Mouse (Mus musculus): ENCODE measurements around the gene Ccdc9b. TPM values are rescaled to one million over a fixed set of nuclear protein-coding genes. Genes with fewer than 3 reads are reported as not detected.

Gene Ccdc9b
- polyA plus RNA-seq, 1 experiment from 2014 or later = 0.59 TPM

GRCm38 (mm10) chr2:118706436-118706835, 56.0 kb downstream of the Ccdc9b start:
- Histone ChIP-seq H3K4me3 (replicated peaks; ENCODE audit: low read depth, low read length) (no peak overlapping the region), H3K9ac (replicated peaks; ENCODE audit: low read length) (no peak overlapping the region), H3K9me3 (ENCODE audit: control insufficient read depth, low read length) (no peaks in the 10 kb centered on the region), H3K27me3 (ENCODE audit: control insufficient read depth, insufficient read depth, low read length) (peaks cover 98% of the 10 kb centered on the region), H3K4me1 (ENCODE audit: control insufficient read depth, insufficient read depth, low read length) (peaks cover 28% of the 10 kb centered on the region), H3K27ac (replicated peaks; ENCODE audit: low read depth, low read length) (no peak overlapping the region), H3K36me3 (ENCODE audit: control insufficient read depth, insufficient read depth, low read length) (no peaks in the 10 kb centered on the region), H3K4me2 (ENCODE audit: low read length) (no peak overlapping the region)
- no peak for ATAC-seq (ENCODE audit: low FRiP score, low TSS enrichment)
- WGBS = 6% methylated on average over 6 of the region's 6 CpGs
- DNase-seq = peak; percentile 34

Other genes with a start within 250 kb of the Ccdc9b start
- gene Bmf, start 213.0 kb downstream of the Ccdc9b start, polyA plus RNA-seq (2014; fragmentation: Nextera tagmentation; extraction: Ambion mirVana) = 1.9 and 2.8 TPM in 2 replicates
- 8.4 and 19.7 TPM in 2 replicates for gene Bub1b, start 164.4 kb downstream of the Ccdc9b start, polyA plus RNA-seq (2014; fragmentation: Nextera tagmentation; extraction: Ambion mirVana)
- 32.4 and 38.4 TPM in 2 replicates for gene Pak6, start 99.4 kb downstream of the Ccdc9b start, polyA plus RNA-seq (2014; fragmentation: Nextera tagmentation; extraction: Ambion mirVana)
- gene Ankrd63, start 58.7 kb downstream of the Ccdc9b start, polyA plus RNA-seq (2014; fragmentation: Nextera tagmentation; extraction: Ambion mirVana) = not detected in 2 replicates
- 0.40 and 0.74 TPM in 2 replicates for gene Plcb2, start 34.2 kb downstream of the Ccdc9b start, polyA plus RNA-seq (2014; fragmentation: Nextera tagmentation; extraction: Ambion mirVana)
- gene Inafm2, start 16.9 kb downstream of the Ccdc9b start, polyA plus RNA-seq (2014; fragmentation: Nextera tagmentation; extraction: Ambion mirVana) = 25.2 and 30.8 TPM in 2 replicates
- not detected in 2 replicates for gene Phgr1, start 10.1 kb upstream of the Ccdc9b start, polyA plus RNA-seq (2014; fragmentation: Nextera tagmentation; extraction: Ambion mirVana)
- 49.8 and 50.4 TPM in 2 replicates for gene Disp2, start 17.1 kb upstream of the Ccdc9b start, polyA plus RNA-seq (2014; fragmentation: Nextera tagmentation; extraction: Ambion mirVana)
- gene Knstrn, start 51.3 kb upstream of the Ccdc9b start, polyA plus RNA-seq (2014; fragmentation: Nextera tagmentation; extraction: Ambion mirVana) = 17.8 and 32.5 TPM in 2 replicates
- gene Ivd, start 99.3 kb upstream of the Ccdc9b start, polyA plus RNA-seq (2014; fragmentation: Nextera tagmentation; extraction: Ambion mirVana) = 32.0 and 33.8 TPM in 2 replicates
- gene Bahd1, start 137.7 kb upstream of the Ccdc9b start, polyA plus RNA-seq (2014; fragmentation: Nextera tagmentation; extraction: Ambion mirVana) = 2.0 and 5.2 TPM in 2 replicates
- gene Chst14, start 163.8 kb upstream of the Ccdc9b start, polyA plus RNA-seq (2014; fragmentation: Nextera tagmentation; extraction: Ambion mirVana) = 3.0 and 7.1 TPM in 2 replicates

Measured in midbrain, embryonic 14.5 days (tissue).